Mouse (Mus musculus) neutrophil, adult 59 days (primary cell): ENCODE results near the gene Msi2. TPM values are rescaled to one million over a fixed set of nuclear protein-coding genes. Genes with fewer than 3 reads are reported as not detected.

Experiments
- total RNA-seq, 2 experiments: library from RNA; stranded (reverse); gene quantifications; 1 replicate in 1 of 2; 2 replicates in 1 of 2; pipeline ENCODE4 v1.2.4; 2023

Msi2 gene
- 10 to 100 TPM; 13.1 to 16.3 TPM for total RNA-seq

GRCm38 (mm10) chr11:88718050-88718765, at the start of gene Msi2:
TSS of gene Msi2 (minus strand) at chr11:88718513.

GRCm38 (mm10) chr11:88293631-88294393, 424.5 kb downstream of the Msi2 start, which contains the start of gene Ccdc182:
TSS of gene Ccdc182 (plus strand) at chr11:88294058.

Other genes starting within 250 kb of the Msi2 start
- 1 to 10 TPM; 2.9 to 3.7 TPM for gene Akap1, start 146.1 kb upstream of the Msi2 start, total RNA-seq
- gene Scpep1, start 237.0 kb upstream of the Msi2 start, total RNA-seq: 10 to 100 TPM; 35.2 to 50.1 TPM
- gene Elobl, start 248.4 kb upstream of the Msi2 start, total RNA-seq: not detected